Mouse (Mus musculus): ENCODE measurements around the gene St6galnac3.

GRCm38 (mm10) chr3:153250598-153251257 lies 474.2 kb downstream of the St6galnac3 start:
- TF ChIP-seq CTCF (IDR thresholded peaks at IDR 0.05; ENCODE audit: borderline replicate concordance, extremely low read depth, insufficient read depth, insufficient read length) (peak; percentile 89), POLR2A (IDR thresholded peaks at IDR 0.05; ENCODE audit: borderline replicate concordance, extremely low read depth, insufficient read depth, insufficient read length, poor library complexity, severe bottlenecking) (no peak)
